Mouse (Mus musculus) embryonic fibroblast, embryonic 13.5 days (primary cell): ENCODE measurements around the gene Pdcd7. TPM values are rescaled to one million over a fixed set of nuclear protein-coding genes. Genes with fewer than 3 reads are reported as not detected.
A peak's percentile ranks its signal among the peaks of the same experiment; 100 is the strongest.

Experiments
- H3K27ac ChIP-seq: 2 replicates; pipeline ENCODE4 v1.5.1; 2012; ENCODE audit warnings: low read length, control low read depth, inconsistent platforms; ENCODE audit not compliant: insufficient read depth
- H3K4me1 ChIP-seq: 2 replicates; pipeline ENCODE4 v1.6.1; 2011; ENCODE audit warnings: low read length; ENCODE audit not compliant: control insufficient read depth, insufficient read depth
- H3K4me3 ChIP-seq: 2 replicates; pipeline ENCODE4 v1.5.1; 2011; ENCODE audit warnings: mild to moderate bottlenecking, control low read depth, low read length; ENCODE audit not compliant: insufficient read depth
- CTCF ChIP-seq: IDR thresholded peaks from 2 replicates; pipeline ENCODE4 v1.5.1; 2011; ENCODE audit warnings: mild to moderate bottlenecking, control low read depth, low read length, moderate library complexity, borderline replicate concordance; ENCODE audit not compliant: insufficient read depth
- POLR2A ChIP-seq: IDR thresholded peaks from 2 replicates; pipeline ENCODE4 v1.6.1; 2011; ENCODE audit warnings: low read depth, mild to moderate bottlenecking, control low read depth, low read length, moderate library complexity
- polyA plus RNA-seq: library from polyadenylated mRNA; stranded (reverse); fragments of >200 nt; gene quantifications from 2 replicates; pipeline ENCODE4 v1.2.4, GENCODE M21; 2011; ENCODE audit warnings: low read depth; ENCODE audit not compliant: missing spikeins, insufficient read length

Gene Pdcd7
- polyA plus RNA-seq, 1 experiment, result 13.1 TPM

DNA sequence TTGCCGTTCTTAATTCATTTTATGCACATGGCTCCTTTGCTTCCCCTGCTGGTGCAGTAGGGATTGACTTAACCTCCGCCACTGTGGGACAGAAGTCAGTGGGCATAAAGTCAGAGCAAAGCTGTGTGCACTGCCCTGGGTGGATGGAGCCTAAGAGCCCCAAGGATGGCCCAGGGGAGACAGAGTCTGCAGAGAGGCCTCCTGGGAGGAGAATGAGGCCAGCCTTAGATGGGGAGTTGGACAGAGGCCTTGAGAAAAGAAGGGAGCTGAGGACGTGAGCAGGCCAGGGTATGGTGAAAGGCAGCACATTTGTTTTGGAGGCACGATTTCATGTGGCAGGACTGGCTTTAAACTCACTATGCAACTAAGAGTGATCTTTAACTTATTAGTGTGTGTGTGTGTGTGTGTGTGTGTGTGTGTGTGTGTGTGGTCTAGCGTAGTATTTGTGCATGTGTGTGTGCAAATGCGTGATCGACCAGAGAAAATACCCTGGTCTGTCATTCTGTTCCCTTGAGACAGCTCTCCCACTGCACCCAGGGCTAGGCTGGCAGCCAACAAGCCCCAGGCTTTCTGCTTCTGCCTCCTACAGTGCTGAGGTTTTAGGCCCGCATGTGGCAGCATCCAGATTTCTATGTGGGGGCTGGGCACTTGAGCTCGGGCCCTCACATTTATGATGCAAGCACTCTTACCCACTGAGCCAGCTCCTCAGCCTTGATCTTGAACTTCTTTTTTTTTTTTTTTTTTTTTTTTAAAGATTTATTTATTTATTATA lies 29.4 kb downstream of the Pdcd7 start:
- no peak for TF ChIP-seq POLR2A
- TF ChIP-seq CTCF, result no peak
- Histone ChIP-seq H3K27ac (no peak overlapping the region), H3K4me3 (no peak overlapping the region), H3K4me1 (no peaks in the 10 kb centered on the region)

DNA sequence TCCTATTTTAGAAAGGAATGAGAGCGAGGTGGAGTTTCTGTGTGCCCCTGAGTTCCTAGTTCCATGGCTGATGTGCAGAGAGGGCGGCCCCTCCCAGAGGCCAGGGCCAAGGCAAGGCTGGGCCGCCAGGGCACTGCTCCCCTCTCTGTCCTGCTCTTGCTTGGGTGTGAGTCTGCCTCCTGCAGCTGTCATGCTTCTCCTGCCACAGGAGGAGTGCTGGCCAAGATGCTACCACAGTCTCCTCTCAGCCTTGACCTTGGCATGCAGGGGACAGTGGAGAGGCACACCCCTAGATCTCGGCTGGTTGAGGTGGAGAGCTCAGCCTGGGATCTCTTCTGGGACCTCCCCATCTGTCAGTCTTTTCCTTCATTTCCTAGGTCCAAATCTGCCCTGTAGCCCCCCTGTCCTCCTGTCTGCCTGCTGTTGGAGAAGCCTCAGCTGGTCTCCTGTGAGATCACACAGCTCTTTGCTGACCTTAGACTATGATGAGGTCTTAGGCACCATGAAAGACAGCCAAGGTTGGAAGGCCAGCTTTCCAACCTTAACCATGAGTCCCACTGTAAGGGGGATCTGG lies 35.2 kb downstream of the Pdcd7 start:
- no peak overlapping the region for H3K27ac ChIP-seq

DNA sequence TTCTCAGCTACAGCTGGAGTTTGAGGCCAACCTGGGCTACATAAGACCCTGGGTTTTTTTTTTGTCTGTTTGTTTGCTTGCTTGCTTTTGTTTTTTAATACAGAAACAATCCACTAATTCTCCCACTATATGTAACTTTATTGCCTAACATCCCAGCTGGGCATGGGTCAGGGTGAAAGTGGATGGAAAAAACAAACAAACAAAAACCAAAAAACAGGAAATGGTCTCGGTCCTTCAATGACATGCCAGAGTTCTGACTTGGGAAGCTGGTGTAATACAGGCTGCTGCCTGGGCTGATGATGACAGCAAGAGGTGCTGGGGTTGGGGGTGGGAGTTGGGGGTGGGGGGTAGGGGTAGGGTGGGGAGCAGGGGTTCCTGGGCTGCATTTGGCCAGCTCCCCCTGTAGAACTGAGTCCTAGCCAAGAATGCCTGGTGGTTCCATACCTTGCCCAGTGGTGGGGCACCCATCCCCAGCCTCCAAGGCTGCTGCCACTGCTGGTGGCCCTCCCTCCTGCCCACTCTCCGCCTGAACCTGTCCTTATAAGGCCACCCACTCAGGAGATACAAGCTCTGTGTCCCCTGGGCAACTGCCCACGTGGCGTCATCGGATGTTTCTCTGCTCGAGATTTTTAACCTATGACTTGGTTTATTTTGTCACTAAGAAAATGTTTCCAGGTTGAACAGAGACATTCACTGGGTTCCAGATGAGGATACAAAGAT lies 36.3 kb downstream of the Pdcd7 start:
- Histone ChIP-seq H3K4me1 (no peaks in the 10 kb centered on the region; the same call in 1 of the 2 replicates), H3K27ac (no peak overlapping the region), H3K4me3 (no peak overlapping the region)
- no peak for TF ChIP-seq CTCF
- TF ChIP-seq POLR2A, result no peak

More for the DNA sequence above, 35.2 kb downstream of the Pdcd7 start:
- no peak overlapping the region for H3K4me3 ChIP-seq
- no peaks in the 10 kb centered on the region for H3K4me1 ChIP-seq
- TF ChIP-seq POLR2A (no peak), CTCF (no peak)

DNA sequence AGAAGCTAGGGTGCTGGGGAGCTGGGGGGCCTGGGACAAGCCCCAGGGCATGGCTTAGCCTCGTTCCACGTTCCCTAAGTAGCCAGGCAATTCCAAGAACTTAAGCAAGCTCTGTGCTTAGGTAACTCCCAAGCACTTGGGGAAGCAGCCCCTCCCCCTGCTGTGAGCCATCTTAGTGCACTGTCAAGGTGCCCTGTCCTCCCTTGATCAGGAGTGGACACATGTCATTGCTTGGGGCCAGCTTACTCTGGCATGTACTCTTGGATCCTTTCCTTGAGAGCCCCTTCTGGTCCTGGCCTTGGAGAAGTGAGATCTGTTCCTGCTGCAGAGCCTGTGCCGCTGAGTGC lies 36.8 kb downstream of the Pdcd7 start:
- no peak overlapping the region for H3K27ac ChIP-seq
- H3K4me1 ChIP-seq, result no peaks in the 10 kb centered on the region; the same call in 1 of the 2 replicates
- no peak overlapping the region for H3K4me3 ChIP-seq
- TF ChIP-seq POLR2A, result no peak
- no peak for TF ChIP-seq CTCF

DNA sequence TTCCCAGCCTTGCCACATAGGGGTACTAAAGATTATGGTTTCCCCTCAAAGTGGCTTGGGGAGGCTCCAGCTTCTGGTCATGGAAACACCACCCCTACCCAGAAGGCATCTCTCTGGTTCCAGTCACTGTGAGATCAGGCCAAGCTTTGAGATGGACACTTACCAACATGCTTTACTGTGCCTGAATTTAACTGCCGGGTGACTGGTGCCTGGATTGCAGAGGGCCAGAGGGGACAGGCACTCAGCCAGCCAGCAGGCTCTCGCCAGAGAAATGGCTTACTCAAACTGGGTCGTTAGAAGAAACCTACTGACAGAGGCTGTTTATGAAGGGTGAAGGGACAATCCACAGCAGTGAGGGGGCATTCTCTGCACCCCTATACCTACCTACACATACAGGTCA lies 38.4 kb downstream of the Pdcd7 start:
- no peak overlapping the region for H3K4me3 ChIP-seq
- H3K4me1 ChIP-seq, result no peaks in the 10 kb centered on the region; the same call in 1 of the 2 replicates
- H3K27ac ChIP-seq, result no peak overlapping the region
- no peak for TF ChIP-seq CTCF
- TF ChIP-seq POLR2A, result no peak

DNA sequence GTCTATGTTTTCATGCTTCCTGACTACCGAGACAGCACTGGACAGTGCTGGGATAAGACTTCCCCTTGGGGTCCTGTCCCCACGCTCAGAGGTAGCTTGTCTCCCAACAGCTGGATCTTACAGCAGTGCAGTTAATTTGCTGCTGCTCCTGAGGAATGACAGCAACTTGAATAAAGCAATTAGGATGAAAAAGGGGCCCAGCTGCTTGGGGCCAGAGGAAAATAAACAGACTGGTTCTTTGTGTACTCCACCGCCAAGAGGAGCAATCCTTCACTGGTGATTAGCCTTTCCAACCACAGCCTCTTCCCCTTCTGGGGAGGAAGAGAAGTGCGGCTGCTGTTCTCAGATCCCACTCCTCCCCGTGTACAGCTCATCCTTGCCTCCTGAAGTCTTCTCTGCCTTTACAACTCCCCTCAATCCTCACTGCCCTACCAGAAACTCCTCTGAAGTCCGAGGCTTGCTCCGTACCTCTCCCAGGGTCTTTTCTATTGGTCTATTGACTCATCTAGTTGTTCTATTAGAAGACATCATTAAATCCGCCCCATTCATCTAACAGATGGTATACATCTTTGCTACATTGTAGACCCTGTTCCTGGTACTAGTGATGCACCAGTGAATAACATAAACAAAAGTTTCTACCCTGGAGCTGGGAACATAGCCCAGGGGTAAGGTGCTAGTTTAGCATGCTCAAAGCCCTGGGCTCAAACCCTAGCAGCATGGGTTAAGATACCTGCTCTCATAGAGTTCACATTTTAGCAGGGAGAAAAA lies 40.7 kb downstream of the Pdcd7 start:
- TF ChIP-seq POLR2A, result no peak
- TF ChIP-seq CTCF, result no peak
- Histone ChIP-seq H3K4me3 (no peak overlapping the region), H3K4me1 (no peaks in the 10 kb centered on the region; the same call in 1 of the 2 replicates), H3K27ac (no peak overlapping the region)

DNA sequence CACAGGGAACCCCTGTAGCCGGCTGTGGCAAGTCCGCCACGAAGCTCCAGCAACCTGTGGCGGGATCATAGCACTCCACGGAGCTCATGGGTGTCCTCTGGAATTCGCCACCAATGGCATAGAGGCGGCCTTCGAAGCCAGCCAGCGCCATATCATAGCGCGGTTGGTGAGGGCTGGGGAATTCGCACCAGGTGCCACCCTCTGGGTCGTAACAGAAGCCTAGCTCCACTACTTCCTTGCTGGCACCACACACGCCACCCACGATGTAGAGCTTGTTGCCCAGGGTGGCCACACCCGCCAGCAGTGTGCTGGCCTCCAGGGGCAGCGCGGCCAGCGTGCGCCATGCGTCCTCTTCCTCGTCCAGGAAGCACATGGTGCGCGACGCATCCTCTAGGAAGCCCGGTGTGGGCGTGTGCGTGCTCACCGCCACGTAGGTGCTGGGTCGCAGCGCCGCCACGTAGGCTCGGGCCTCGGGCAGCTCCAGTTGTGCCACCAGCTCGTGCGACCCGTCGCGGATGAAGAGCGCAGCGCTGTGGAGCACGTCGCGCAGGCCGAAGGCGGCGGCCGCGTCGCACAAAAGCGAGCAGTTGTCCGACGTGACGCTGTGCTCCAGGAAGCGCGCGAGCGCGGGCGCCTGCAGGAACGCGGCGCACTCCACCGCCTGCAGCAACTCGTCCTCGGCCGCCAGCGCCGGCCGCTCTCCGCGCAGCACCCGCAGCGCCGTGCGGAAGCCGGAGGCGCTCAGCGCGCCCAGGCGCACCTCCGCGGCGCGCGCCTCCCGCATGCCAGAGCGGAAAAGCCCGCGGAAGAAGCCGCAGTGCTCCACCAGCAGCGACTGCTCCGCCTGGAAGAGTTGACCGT lies 45.1 kb downstream of the Pdcd7 start:
- no peak overlapping the region for H3K27ac ChIP-seq
- H3K4me1 ChIP-seq, result no peaks in the 10 kb centered on the region; the same call in 1 of the 2 replicates
- TF ChIP-seq POLR2A (no peak), CTCF (no peak)
- H3K4me3 ChIP-seq, result peak overlapping the region; percentile 8; the same call in 1 of the 2 replicates

DNA sequence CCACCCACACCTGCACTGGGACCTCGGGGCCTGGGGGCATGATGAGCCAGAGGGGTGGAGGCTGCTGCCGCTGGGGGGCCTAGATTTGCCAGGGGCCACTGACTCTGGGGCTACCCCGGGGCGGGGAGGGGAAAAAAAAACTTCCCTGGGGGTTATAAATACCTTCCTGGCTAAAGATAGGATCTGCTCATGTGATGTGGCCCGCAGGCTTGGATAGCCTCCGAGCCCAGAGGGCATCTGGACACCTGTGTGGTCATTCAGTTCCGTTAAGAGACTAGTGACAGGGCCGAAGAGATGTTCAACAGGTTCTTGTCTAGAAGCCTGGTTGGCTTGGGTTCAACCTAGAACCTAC lies 45.7 kb downstream of the Pdcd7 start, which contains the start of gene Kbtbd13:
Kbtbd13 (minus strand) TSS at position 40 of the 352 bp plus-strand sequence.
- no peaks in the 10 kb centered on the region; the same call in 1 of the 2 replicates for H3K4me1 ChIP-seq
- peak within 1 kb of the TSS; percentile 8; the same call in 1 of the 2 replicates for H3K4me3 ChIP-seq
- no peak for TF ChIP-seq CTCF
- TF ChIP-seq POLR2A, result no peak
- no peak within 1 kb of the TSS for H3K27ac ChIP-seq
